Mouse (Mus musculus) liver, postnatal 0 days (tissue): ENCODE measurements at regions not wholly inside any gene's neighbourhood (a gene's known extent, or its start where the extent isn't known, plus 50 kb on each side); places are given as distances from the start of the nearest gene placed in this dataset.

ENCODE experiments used
- CTCF ChIP-seq: sonication (generic); IDR thresholded peaks from 2 replicates; pipeline ENCODE4 v1.5.1; 2016; ENCODE audit warnings: antibody characterized with exemption, low read depth
- EP300 ChIP-seq: IDR thresholded peaks from 2 replicates; pipeline ENCODE4 v1.6.1; 2016; ENCODE audit warnings: antibody characterized with exemption, low read depth, mild to moderate bottlenecking

GRCm38 (mm10) chr9:94053229-94053628 is 484.7 kb downstream of the 1190002N15Rik start:
- TF ChIP-seq CTCF: no peak
- TF ChIP-seq EP300: no peak
